Mouse (Mus musculus): ENCODE measurements around the gene Mea1.

GRCm38 (mm10) chr17:46644152-46644805, 34.3 kb upstream of the Mea1 start:
- TF ChIP-seq GATA1 (IDR thresholded peaks at IDR 0.05; ENCODE audit: low read length) (no peak), TAL1 (IDR thresholded peaks at IDR 0.05; ENCODE audit: low read length) (no peak)
